Mouse (Mus musculus) hindlimb bud, embryonic 11.5 days (tissue): ENCODE measurements around the gene Vps26c.

Experiments used
- DNase-seq: peaks from one replicate; pipeline ENCODE4 v3.0.0-alpha.2; 2012; ENCODE audit warnings: low read depth, low spot score; ENCODE audit errors: extremely low spot score

Vps26c gene

DNA sequence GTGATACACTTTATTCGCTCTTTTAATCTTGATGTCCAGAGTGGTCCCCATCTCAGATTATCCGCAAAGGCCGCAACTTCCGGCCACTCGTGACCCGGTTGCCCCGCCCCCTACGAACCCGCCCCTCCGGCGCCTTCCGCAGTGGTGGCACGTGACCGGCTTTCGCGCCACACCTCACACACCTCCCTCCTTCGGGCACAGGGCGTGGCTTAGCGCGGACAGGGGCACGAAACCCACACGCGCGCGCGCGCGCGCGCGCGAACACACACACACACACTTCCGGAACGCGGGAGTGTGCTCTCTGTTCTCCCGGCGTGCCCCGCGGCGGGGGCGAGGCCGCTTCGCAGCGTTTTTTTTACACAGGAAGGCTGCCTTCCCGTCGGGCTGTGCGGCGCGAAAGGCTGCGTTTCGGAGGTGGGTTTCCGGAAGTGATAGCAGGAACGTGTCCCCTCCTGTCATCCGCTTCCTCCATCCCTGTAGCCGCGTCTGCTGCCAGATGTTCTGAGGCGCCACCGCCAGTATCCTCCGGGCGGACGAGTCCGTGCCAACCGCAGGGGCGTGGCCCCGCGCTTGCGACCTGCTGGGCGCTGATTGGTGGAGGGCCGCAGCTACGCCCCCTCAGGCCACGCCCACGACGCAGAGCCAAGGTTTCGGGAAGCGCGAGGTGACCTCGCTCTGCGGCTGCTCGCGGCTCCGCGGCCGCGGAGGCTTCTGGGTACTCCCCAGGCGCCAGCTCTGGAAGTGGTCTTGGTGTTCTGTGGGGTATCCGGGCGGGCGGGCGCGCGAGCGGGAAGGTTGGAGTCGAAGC lies at the start of gene Vps26c:
Vps26c (minus strand) TSS at position 487 of the 808 bp plus-strand sequence.
- DNase-seq: peak; percentile 91

DNA sequence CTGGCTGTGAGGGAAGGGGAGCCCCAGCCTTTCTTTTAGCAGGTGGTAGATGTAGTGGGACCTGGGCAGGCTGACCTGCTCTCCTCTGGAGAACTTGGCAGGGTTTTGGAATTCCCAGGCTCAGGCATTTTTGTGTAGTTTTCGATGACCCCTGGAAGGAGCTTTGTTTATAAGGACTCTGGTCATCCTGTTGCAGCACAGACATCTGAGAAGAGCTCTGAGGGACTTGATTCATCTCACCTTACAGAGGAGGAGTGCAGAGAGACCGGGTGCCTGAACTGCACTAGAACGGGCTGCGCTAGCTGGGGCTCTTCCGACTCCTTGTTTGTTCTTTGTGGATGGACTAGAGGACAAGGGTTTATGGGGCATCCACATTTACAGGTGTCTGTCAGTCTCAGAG lies 49.1 kb upstream of the Vps26c start:
- DNase-seq: no peak

- DNase-seq: no peak
These were observed 48.1 kb upstream of the Vps26c start for GRCm38 (mm10) chr16:94574718-94575094.

GRCm38 (mm10) chr16:94574025-94574717 lies 47.5 kb upstream of the Vps26c start:
- DNase-seq: no peak

- no peak for DNase-seq
These were observed 45.8 kb upstream of the Vps26c start for GRCm38 (mm10) chr16:94572422-94572821.

DNA sequence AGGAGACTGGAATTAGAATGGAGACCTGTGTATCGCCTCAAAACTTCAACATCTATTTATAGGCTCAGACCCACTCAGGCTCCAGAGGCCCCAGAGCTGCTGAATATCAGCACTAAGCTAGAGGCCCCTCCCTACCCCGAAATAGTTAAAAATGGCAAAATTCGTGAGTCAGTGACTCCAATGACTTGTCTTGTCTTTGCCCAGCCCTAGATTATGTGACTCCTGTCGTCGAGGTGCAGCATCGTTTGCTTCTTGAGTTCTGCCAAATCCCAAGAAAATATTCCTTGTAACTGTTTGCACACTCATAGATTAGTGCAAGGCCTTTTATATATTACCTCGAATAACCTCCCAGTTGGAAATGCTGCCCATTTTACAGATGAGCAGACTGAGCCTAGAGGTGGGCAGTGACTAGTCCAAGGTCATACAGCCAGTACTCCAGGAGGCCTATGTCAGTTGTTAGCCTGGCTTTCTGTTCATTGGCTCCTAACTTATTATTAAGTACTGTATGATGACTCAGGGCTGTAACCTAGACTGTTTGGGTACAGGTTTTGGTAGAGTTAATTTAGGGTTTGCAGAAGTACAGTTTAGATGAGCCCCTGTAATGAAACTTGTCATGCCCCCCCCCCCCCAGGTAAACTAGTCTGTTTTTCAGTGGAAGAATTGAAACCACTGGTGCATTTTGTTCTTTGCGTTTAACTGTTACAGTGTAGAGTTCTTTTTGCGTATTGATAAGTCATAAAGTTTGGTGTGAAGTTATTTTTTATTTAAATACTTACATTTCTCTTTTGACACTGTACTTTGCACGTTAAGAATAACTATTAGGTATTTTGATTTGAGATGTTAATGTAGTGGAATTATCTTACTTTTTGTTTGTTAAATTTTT lies 44.7 kb upstream of the Vps26c start:
- no peak for DNase-seq

DNA sequence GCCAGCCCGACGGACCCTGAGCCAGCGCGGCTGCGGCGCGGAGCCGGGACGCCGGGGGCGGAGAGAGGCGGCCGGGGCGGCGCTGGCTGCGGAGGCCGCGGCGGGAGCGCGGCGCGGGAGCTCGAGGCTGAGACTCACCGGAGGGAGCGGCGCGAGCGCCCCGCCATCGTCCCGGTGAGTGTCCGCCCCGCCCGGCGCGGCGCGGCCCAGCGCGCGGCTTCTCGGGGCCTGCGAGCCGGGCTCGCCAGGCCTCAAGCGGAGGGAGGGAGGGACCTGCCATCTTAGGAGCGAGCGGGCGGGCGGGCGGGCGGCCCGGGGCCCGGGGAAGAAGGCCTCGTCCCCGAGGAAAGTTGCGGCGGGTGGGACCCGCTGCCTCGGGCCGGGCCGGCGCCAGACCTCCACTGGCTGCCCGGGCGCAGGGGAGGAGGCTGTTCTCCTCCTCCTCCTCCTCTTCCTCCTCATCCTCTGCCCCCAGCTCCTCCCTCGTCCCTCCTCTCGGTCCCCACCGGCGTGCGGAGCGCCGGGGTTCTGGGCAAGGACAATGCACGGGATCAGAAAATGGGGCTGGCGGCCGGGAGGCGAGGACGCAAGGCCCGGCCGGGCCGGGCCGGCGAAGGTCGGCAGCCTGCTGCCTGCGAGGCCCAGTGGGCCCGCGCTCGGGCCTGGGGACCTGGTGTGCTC lies 43.9 kb upstream of the Vps26c start:
- DNase-seq: no peak

DNA sequence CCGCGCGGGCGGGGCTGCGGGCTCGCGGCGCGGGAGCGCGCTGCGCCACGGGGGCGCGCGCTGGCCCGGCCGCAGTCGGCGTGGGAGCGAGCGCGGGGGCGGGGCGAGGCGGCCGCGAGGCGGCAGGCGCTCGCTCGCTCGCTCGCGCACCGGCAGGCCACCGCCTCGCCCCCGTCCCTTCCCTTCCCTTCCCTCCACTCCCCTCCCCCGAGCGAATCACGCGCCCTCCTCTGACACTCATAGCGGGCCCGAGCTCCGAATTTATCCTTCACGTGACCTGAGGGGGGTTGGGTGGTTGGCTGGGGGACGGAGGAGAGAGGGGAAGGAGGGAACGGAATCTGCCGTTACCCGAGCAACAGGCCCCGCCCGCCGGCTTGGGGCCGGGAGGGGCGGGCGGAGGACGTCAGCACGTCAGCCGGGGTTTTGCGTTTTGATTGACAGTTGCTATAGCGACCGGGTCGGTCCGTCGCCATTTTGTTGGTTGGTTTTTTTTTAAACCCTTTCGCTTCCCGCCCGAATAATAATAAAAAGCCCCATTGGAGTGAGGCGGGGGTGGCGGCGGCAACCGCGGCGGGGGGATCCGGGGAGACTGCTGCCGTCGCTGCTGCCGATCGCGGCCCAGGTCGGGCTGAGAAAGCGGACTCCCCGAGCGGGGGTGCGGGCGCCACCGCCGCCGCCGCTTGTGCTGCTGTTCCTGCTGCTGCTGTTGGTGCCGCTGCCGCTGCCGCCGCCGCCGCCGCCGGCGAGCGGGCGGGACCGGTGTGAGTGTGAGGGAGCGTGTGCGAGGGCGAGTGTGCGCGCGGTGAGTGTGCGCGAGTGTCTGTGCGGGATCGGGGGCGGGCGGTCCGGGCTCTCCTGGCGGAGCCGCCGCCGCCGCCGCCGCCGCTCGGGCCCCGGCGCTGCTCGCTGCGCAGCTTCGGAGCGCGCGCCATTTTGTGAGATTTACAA lies 42.9 kb upstream of the Vps26c start, which contains the start of gene Dyrk1a:
Dyrk1a (plus strand) TSS at position 782 of the 948 bp plus-strand sequence.
- peak; percentile 98 for DNase-seq

DNA sequence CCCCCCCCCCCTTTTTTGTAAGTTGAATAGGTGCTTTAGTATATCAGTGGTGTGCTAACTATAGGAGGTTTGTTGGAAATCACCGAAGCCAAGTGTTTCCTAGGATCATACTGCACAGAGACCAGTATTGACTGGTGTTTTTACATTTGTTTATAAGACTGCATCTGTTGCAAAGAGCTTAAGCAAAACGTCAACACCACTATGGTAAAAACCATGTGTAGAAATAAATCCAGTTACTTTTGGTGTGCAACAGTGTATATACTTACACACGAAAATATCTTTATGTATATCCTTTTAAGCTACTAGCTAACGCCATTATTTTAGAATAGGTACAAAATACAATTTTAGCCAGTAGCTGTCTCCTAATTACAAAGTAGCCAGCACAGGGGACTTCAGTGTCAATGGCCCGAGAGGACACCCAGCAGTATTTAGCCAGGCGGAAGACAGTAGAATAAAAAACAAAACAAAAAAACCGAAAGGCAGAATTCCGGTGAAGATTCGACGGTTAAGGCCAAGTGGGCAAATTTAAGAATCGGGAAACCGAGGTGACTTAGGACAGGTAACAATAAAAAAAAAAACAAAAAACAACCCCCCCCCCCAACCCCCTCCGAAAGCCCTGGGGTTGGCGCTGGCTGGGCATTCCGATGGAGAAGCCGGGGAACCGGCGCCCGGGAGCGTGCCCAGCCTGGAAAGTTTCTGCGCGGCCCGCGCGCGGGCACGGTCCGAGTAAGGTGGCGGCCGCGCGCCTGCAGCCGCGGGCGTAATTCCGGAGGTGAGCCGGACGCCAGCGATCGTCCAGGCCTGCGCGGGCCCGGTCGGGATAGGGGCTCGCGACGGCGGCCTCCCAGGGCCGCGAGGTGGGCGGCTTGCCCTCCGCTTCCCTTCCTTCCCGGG lies 42.0 kb upstream of the Vps26c start:
- DNase-seq: peak; percentile 18

DNA sequence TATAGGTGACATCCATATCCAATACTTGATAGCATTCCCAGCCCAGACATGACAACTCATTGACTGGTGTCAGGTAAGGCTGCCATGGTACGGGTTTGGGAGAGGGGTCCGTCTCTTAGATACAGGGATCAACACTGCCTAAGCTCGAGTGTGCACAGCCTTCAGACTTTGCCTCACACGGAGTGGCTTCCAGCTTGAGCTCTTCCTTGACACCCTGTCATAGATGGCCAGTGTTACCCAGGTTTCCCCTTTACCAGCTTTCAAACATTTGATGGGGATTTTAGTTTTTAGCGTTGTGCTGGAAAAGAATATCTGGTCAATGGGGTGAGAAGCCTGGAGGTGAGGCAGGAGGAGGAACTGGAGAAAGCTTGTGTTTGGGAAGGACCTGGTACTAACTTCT lies 41.1 kb upstream of the Vps26c start:
- DNase-seq: no peak

- DNase-seq: no peak
These were observed 40.4 kb upstream of the Vps26c start for GRCm38 (mm10) chr16:94566834-94567585.

GRCm38 (mm10) chr16:94566124-94566523 lies 39.5 kb upstream of the Vps26c start:
- DNase-seq: no peak

- no peak for DNase-seq
These were observed 34.0 kb upstream of the Vps26c start for GRCm38 (mm10) chr16:94560618-94561017.

DNA sequence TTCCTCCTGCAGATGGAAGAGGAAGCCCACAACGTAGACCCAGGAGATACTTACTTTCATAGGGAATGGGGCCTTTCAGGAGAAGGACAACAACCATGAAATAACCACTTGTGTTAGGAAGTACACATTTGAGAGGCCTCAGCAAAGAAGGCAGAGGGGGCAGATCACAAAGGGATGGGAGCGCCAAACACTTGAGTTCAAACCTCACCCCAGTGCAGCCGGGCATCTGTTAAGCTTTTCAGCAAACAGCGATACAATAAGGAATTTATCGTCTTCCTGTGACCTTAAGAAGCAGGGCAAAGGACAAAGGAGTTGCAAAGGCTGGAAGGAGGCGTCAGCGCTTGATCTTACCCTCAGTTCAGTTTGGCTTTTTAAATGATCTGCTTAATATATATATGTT lies 33.2 kb upstream of the Vps26c start:
- no peak for DNase-seq

DNA sequence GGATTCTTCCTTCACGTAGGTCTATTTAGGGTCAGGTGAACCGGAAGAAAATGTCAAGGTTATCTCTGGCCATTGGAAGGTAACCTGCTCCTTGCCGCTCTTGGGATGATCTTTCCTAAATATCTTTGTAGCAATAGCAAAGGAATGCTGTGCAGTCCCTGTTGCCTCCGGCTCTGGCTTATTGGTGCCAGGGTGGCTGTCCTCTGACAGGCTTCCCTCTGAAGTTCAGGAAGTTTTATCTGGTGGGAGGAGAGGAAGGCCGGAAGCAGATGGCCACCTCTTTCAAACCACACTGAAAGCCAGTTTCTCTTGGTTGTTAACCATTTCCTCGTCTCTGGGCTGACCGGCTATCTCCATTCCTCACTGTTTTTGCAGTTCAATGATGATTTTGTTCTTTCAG lies 32.7 kb upstream of the Vps26c start:
- DNase-seq: no peak

- no peak for DNase-seq
These were observed 29.6 kb upstream of the Vps26c start for GRCm38 (mm10) chr16:94556228-94556627.

DNA sequence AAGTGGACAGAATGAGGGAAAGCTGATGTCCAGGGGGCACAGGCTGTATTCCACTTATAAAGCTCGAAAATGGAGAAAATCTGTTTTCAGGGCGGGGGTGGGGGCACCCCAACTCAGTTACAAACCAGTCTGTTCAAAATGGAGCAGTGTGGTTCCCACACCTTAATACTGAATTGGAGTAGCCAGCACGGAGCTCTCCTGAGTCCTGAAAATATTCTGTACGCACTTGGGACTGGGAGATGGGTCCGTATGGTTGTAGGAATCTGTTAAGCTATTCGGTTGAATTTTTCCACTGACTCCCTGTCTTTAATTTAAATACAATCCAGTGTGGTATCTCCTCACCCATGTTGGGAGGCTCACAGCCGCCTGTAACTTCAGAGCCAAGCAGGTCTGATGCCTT lies 28.7 kb upstream of the Vps26c start:
- no peak for DNase-seq

DNA sequence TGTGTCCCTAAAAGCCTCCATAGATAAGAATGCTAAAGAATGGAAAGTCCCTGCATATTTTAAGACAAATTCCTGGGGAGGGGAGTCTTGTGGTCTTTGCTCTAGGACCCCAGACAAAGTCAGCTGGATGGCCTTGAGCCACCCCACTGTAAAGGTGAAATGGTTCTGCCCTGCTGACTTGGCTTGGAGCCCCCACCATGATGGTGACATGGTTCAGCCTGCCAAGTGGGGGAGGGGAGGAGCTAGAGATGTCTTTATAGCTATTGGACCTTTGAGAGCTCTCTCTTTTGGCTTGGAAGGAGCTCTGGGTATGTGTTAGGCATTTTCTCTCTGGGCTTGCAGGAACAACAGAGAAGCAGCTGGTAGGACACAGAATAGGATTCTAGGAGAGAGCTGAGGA lies 25.3 kb upstream of the Vps26c start:
- no peak for DNase-seq
